Mouse (Mus musculus): ENCODE measurements at regions not wholly inside any gene's neighbourhood (a gene's known extent, or its start where the extent isn't known, plus 50 kb on each side); places are given as distances from the start of the nearest gene placed in this dataset.

- Histone ChIP-seq H3K9me3 (ENCODE audit: control insufficient read depth, low read length) (no peaks in the 10 kb centered on the region), H3K36me3 (ENCODE audit: control insufficient read depth, insufficient read depth, low read length) (no peaks in the 10 kb centered on the region), H3K4me1 (ENCODE audit: control insufficient read depth, insufficient read depth, low read length) (no peaks in the 10 kb centered on the region), H3K27me3 (ENCODE audit: control insufficient read depth, insufficient read depth, low read length) (no peaks in the 10 kb centered on the region), H3K9ac (ENCODE audit: low read length) (no peak overlapping the region), H3K4me3 (ENCODE audit: low read depth, low read length) (no peak overlapping the region), H3K27ac (ENCODE audit: low read depth, low read length) (no peak overlapping the region), H3K4me2 (no peak overlapping the region)
- no peak for DNase-seq (ENCODE audit: low spot score, missing footprints)
- no peak for ATAC-seq (ENCODE audit: low FRiP score)
- WGBS = 71% methylated on average over 5 of the region's 5 CpGs
Observed at GRCm38 (mm10) chr15:94219907-94220306, 245.3 kb downstream of the Adamts20 start.

DNA sequence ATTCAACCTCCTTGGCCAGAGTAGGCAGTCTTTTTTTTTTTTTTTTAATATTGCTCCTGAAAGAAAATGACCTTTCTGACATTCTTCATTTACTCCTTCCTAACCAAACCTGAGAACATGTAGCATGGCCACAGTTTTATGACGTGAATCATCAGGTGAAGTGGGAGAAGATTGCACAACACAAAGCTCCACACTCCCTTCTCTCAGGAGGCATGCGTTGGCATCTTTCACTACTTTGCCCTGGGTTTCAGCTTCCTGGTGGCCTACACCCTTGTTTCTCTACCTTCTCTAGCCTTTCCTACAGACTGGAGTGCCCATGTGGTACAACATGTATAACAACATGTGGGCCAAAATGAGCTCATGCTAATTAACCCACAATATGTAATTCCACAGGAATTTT, 248.5 kb downstream of the Adamts20 start:
- Histone ChIP-seq H3K27ac (ENCODE audit: low read depth, low read length) (no peak overlapping the region), H3K9ac (ENCODE audit: low read length) (no peak overlapping the region), H3K4me1 (ENCODE audit: control insufficient read depth, insufficient read depth, low read length) (no peaks in the 10 kb centered on the region), H3K4me2 (no peak overlapping the region), H3K4me3 (ENCODE audit: low read depth, low read length) (no peak overlapping the region), H3K9me3 (ENCODE audit: control insufficient read depth, low read length) (no peaks in the 10 kb centered on the region), H3K27me3 (ENCODE audit: control insufficient read depth, insufficient read depth, low read length) (no peaks in the 10 kb centered on the region), H3K36me3 (ENCODE audit: control insufficient read depth, insufficient read depth, low read length) (no peaks in the 10 kb centered on the region)
- 82% methylated on average over 2 of the region's 2 CpGs for WGBS
- DNase-seq (ENCODE audit: low spot score, missing footprints) = no peak
- no peak for ATAC-seq (ENCODE audit: low FRiP score)

DNA sequence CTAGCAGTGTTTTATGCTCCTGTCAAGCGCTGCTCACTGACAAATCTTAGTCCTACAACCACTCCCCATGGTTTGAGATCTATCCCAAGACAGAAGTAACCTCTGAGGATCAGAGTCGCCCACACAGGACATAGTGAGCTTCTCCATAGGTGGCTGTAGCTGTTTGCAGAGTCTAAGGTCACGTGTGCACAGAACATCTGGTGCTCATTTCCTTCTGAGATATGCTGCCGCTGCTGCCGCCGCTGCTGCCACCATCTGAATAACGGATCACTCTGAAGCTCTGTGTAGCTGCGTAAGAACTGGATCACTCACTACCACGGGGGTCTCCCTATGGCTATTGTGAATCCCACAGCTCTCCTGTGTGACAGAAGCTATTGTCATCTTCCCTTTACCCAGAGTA, 250.8 kb downstream of the Adamts20 start:
- no peak overlapping the region for H3K9ac ChIP-seq (ENCODE audit: low read length)
- H3K27ac ChIP-seq (ENCODE audit: low read depth, low read length) = no peak overlapping the region
- ATAC-seq (ENCODE audit: low FRiP score) = no peak
- no peaks in the 10 kb centered on the region for H3K36me3 ChIP-seq (ENCODE audit: control insufficient read depth, insufficient read depth, low read length)
- WGBS = 67% methylated on average over 9 of the region's 9 CpGs
- H3K4me3 ChIP-seq (ENCODE audit: low read depth, low read length) = no peak overlapping the region
- no peaks in the 10 kb centered on the region for H3K27me3 ChIP-seq (ENCODE audit: control insufficient read depth, insufficient read depth, low read length)
- H3K4me2 ChIP-seq = no peak overlapping the region
- H3K9me3 ChIP-seq (ENCODE audit: control insufficient read depth, low read length) = no peaks in the 10 kb centered on the region
- H3K4me1 ChIP-seq (ENCODE audit: control insufficient read depth, insufficient read depth, low read length) = no peaks in the 10 kb centered on the region
- no peak for DNase-seq (ENCODE audit: low spot score, missing footprints)

- no peak overlapping the region for H3K9ac ChIP-seq (ENCODE audit: low read length)
- H3K4me2 ChIP-seq = no peak overlapping the region
- H3K4me1 ChIP-seq (ENCODE audit: control insufficient read depth, insufficient read depth, low read length) = no peaks in the 10 kb centered on the region
- H3K9me3 ChIP-seq (ENCODE audit: control insufficient read depth, low read length) = no peaks in the 10 kb centered on the region
- ATAC-seq (ENCODE audit: low FRiP score) = peak; percentile 4; the same call in 1 of the 2 replicates
- no peaks in the 10 kb centered on the region for H3K36me3 ChIP-seq (ENCODE audit: control insufficient read depth, insufficient read depth, low read length)
- 51% methylated on average over 4 of the region's 4 CpGs for WGBS
- no peak overlapping the region for H3K4me3 ChIP-seq (ENCODE audit: low read depth, low read length)
- DNase-seq (ENCODE audit: low spot score, missing footprints) = peak; percentile 90
- no peaks in the 10 kb centered on the region for H3K27me3 ChIP-seq (ENCODE audit: control insufficient read depth, insufficient read depth, low read length)
- no peak overlapping the region for H3K27ac ChIP-seq (ENCODE audit: low read depth, low read length)
Observed at GRCm38 (mm10) chr15:94213393-94213792, 251.8 kb downstream of the Adamts20 start.

- H3K4me2 ChIP-seq = no peak overlapping the region
- H3K4me1 ChIP-seq (ENCODE audit: control insufficient read depth, insufficient read depth, low read length) = no peaks in the 10 kb centered on the region
- DNase-seq (ENCODE audit: low spot score, missing footprints) (no peak), ATAC-seq (ENCODE audit: low FRiP score) (no peak)
- H3K27me3 ChIP-seq (ENCODE audit: control insufficient read depth, insufficient read depth, low read length) = no peaks in the 10 kb centered on the region
- H3K36me3 ChIP-seq (ENCODE audit: control insufficient read depth, insufficient read depth, low read length) = no peaks in the 10 kb centered on the region
- no peak overlapping the region for H3K4me3 ChIP-seq (ENCODE audit: low read depth, low read length)
- 68% methylated on average over 1 of the region's 1 CpGs for WGBS
- no peak overlapping the region for H3K27ac ChIP-seq (ENCODE audit: low read depth, low read length)
- no peak overlapping the region for H3K9ac ChIP-seq (ENCODE audit: low read length)
- no peaks in the 10 kb centered on the region for H3K9me3 ChIP-seq (ENCODE audit: control insufficient read depth, low read length)
Observed at GRCm38 (mm10) chr15:94208476-94208875, 256.7 kb downstream of the Adamts20 start.

- no peak for DNase-seq (ENCODE audit: low spot score, missing footprints)
- Histone ChIP-seq H3K4me3 (ENCODE audit: low read depth, low read length) (no peak overlapping the region), H3K4me1 (ENCODE audit: control insufficient read depth, insufficient read depth, low read length) (no peaks in the 10 kb centered on the region), H3K9me3 (ENCODE audit: control insufficient read depth, low read length) (no peaks in the 10 kb centered on the region), H3K27ac (ENCODE audit: low read depth, low read length) (no peak overlapping the region), H3K36me3 (ENCODE audit: control insufficient read depth, insufficient read depth, low read length) (no peaks in the 10 kb centered on the region), H3K27me3 (ENCODE audit: control insufficient read depth, insufficient read depth, low read length) (no peaks in the 10 kb centered on the region), H3K9ac (ENCODE audit: low read length) (no peak overlapping the region), H3K4me2 (no peak overlapping the region)
- 77% methylated on average over 8 of the region's 8 CpGs for WGBS
- no peak for ATAC-seq (ENCODE audit: low FRiP score)
Observed at GRCm38 (mm10) chr15:94206454-94206853, 258.8 kb downstream of the Adamts20 start.

- H3K27ac ChIP-seq (ENCODE audit: low read depth, low read length) = no peak overlapping the region
- no peaks in the 10 kb centered on the region for H3K9me3 ChIP-seq (ENCODE audit: control insufficient read depth, low read length)
- H3K4me3 ChIP-seq (ENCODE audit: low read depth, low read length) = no peak overlapping the region
- no peak for DNase-seq (ENCODE audit: low spot score, missing footprints)
- no peaks in the 10 kb centered on the region for H3K4me1 ChIP-seq (ENCODE audit: control insufficient read depth, insufficient read depth, low read length)
- H3K4me2 ChIP-seq = no peak overlapping the region
- ATAC-seq (ENCODE audit: low FRiP score) = no peak
- 58% methylated on average over 11 of the region's 11 CpGs for WGBS
- H3K36me3 ChIP-seq (ENCODE audit: control insufficient read depth, insufficient read depth, low read length) = no peaks in the 10 kb centered on the region
- H3K9ac ChIP-seq (ENCODE audit: low read length) = no peak overlapping the region
- H3K27me3 ChIP-seq (ENCODE audit: control insufficient read depth, insufficient read depth, low read length) = no peaks in the 10 kb centered on the region
Observed at GRCm38 (mm10) chr15:94205309-94205893, 259.8 kb downstream of the Adamts20 start.

DNA sequence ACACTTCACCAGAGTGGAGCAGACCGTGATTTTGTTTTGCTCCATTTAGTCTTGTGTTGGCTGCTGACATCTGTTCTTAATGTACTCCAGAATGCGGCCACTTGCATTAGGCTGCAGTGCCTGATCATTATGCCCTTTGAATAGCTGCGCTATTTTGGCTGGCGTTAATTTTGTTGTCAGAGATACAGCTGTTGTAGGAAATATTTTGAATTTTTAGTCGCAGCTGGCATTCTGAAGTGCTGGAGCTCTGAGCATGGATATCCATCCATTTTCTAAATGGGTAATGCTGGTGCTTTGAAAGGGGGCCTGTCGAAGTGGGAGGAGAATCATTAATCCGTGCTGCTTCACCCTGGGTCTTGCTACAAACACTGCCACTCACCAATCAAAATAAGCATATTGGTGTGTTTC, 275.1 kb downstream of the Adamts20 start:
- no peak for ATAC-seq (ENCODE audit: low FRiP score)
- Histone ChIP-seq H3K4me2 (no peak overlapping the region), H3K9me3 (ENCODE audit: control insufficient read depth, low read length) (no peaks in the 10 kb centered on the region), H3K4me3 (ENCODE audit: low read depth, low read length) (no peak overlapping the region), H3K4me1 (ENCODE audit: control insufficient read depth, insufficient read depth, low read length) (no peaks in the 10 kb centered on the region), H3K27ac (ENCODE audit: low read depth, low read length) (no peak overlapping the region), H3K36me3 (ENCODE audit: control insufficient read depth, insufficient read depth, low read length) (no peaks in the 10 kb centered on the region), H3K27me3 (ENCODE audit: control insufficient read depth, insufficient read depth, low read length) (no peaks in the 10 kb centered on the region), H3K9ac (ENCODE audit: low read length) (no peak overlapping the region)
- no peak for DNase-seq (ENCODE audit: low spot score, missing footprints)
- WGBS = 68% methylated on average over 7 of the region's 7 CpGs

GRCm38 (mm10) chr15:94187588-94187987, 277.6 kb downstream of the Adamts20 start:
- ATAC-seq (ENCODE audit: low FRiP score) = no peak
- Histone ChIP-seq H3K4me1 (ENCODE audit: control insufficient read depth, insufficient read depth, low read length) (no peaks in the 10 kb centered on the region), H3K36me3 (ENCODE audit: control insufficient read depth, insufficient read depth, low read length) (no peaks in the 10 kb centered on the region), H3K9me3 (ENCODE audit: control insufficient read depth, low read length) (no peaks in the 10 kb centered on the region), H3K4me3 (ENCODE audit: low read depth, low read length) (no peak overlapping the region), H3K9ac (ENCODE audit: low read length) (no peak overlapping the region), H3K27ac (ENCODE audit: low read depth, low read length) (no peak overlapping the region), H3K27me3 (ENCODE audit: control insufficient read depth, insufficient read depth, low read length) (no peaks in the 10 kb centered on the region), H3K4me2 (no peak overlapping the region)
- 89% methylated on average over 4 of the region's 4 CpGs for WGBS
- no peak for DNase-seq (ENCODE audit: low spot score, missing footprints)

Measured in midbrain, embryonic 11.5 days (tissue).